Mouse (Mus musculus): ENCODE measurements at regions not wholly inside any gene's neighbourhood (a gene's known extent, or its start where the extent isn't known, plus 50 kb on each side); places are given as distances from the start of the nearest gene placed in this dataset.

DNA sequence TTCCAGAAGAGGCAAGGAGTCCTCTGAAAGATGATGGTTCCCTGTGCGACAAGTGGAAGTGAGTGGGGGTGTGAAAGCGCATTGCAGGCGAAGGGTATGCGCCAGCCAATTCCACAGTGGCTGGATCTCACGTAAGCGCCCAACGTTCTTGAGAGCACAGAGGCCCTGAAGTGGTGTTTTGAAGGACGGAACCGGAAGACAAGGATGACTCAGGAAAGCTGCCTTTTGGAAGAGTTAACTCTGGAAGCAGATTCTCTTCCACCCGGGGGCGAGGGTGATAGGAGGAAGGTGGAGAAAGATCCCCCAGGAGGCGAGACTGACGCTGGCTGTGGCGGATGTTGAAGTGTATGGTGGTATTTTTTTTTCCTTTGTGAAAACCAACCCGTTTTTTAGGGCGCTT is 101.9 kb upstream of the Hs3st2 start:
- H3K27ac ChIP-seq, result no peak overlapping the region
- no peak for ATAC-seq (ENCODE audit: insufficient read depth)
- WGBS (ENCODE audit: insufficient replicate concordance), result 61% methylated on average over 16 of the region's 16 CpGs
- no peak overlapping the region for H3K4me2 ChIP-seq (ENCODE audit: low read depth)
- no peak overlapping the region for H3K4me3 ChIP-seq (ENCODE audit: insufficient read depth in 1 of 2, low read depth in 2 of 2, low read length in 2 of 2)
- no peaks in the 10 kb centered on the region for H3K4me1 ChIP-seq (replicated peaks; ENCODE audit: control insufficient read depth in 2 of 2, insufficient read depth in 2 of 2, low read length in 1 of 2)
- H3K9me3 ChIP-seq (ENCODE audit: control insufficient read depth, low read length), result no peaks in the 10 kb centered on the region
- H3K9ac ChIP-seq (replicated peaks), result no peak overlapping the region
- no peak for DNase-seq (ENCODE audit: low read depth in 3 of 3, low spot score in 3 of 3)
- no peaks in the 10 kb centered on the region for H3K27me3 ChIP-seq (ENCODE audit: control insufficient read depth, insufficient read depth, low read length)
- TF ChIP-seq EP300 (IDR thresholded peaks at IDR 0.05; ENCODE audit: low read depth) (no peak), CTCF (IDR thresholded peaks at IDR 0.05; ENCODE audit: low read depth) (no peak)
- no peaks in the 10 kb centered on the region for H3K36me3 ChIP-seq (replicated peaks; ENCODE audit: control insufficient read depth, insufficient read depth, low read depth)

DNA sequence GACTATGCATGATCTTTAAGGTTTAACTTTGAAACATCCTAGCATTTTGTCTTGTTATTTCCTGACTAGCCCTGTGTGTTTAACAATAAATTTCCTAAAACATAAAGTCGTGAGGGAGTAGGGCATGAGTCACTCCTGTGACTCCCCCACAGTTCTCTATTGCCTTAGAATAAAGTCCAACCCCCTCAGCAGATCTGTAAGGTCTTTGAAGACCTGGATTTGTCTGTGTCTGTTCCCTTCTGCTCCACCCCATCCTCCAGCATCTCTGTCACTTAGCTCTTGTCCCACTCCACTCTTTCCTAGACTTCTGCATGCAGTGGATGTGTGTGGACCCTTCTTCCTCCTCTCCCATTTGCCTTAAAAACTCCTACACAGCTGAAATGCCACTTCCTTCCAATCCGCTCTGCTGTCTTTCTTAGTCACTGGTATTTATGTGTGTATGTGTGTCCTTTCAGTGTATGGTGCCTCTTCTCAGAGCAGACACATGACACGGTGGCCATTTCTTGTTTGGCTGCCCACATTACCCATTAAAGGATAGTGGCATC is 95.4 kb upstream of the Hs3st2 start:
- DNase-seq (ENCODE audit: low read depth in 3 of 3, low spot score in 3 of 3) (no peak), ATAC-seq (ENCODE audit: insufficient read depth) (no peak)
- Histone ChIP-seq H3K9me3 (ENCODE audit: control insufficient read depth, low read length) (no peaks in the 10 kb centered on the region), H3K27ac (no peak overlapping the region), H3K9ac (replicated peaks) (no peak overlapping the region), H3K27me3 (ENCODE audit: control insufficient read depth, insufficient read depth, low read length) (no peaks in the 10 kb centered on the region), H3K4me1 (replicated peaks; ENCODE audit: control insufficient read depth in 2 of 2, insufficient read depth in 2 of 2, low read length in 1 of 2) (no peaks in the 10 kb centered on the region), H3K36me3 (replicated peaks; ENCODE audit: control insufficient read depth, insufficient read depth, low read depth) (no peaks in the 10 kb centered on the region), H3K4me2 (ENCODE audit: low read depth) (no peak overlapping the region), H3K4me3 (ENCODE audit: insufficient read depth in 1 of 2, low read depth in 2 of 2, low read length in 2 of 2) (no peak overlapping the region)
- 56% methylated on average over 3 of the region's 3 CpGs for WGBS (ENCODE audit: insufficient replicate concordance)
- no peak for TF ChIP-seq CTCF (IDR thresholded peaks at IDR 0.05; ENCODE audit: low read depth)
- no peak for TF ChIP-seq EP300 (IDR thresholded peaks at IDR 0.05; ENCODE audit: low read depth)

GRCm38 (mm10) chr7:121312961-121313587 is 78.6 kb upstream of the Hs3st2 start:
- H3K4me1 ChIP-seq (replicated peaks; ENCODE audit: control insufficient read depth in 2 of 2, insufficient read depth in 2 of 2, low read length in 1 of 2), result no peaks in the 10 kb centered on the region
- no peak overlapping the region for H3K4me3 ChIP-seq (ENCODE audit: insufficient read depth in 1 of 2, low read depth in 2 of 2, low read length in 2 of 2)
- H3K9ac ChIP-seq (replicated peaks), result no peak overlapping the region
- H3K9me3 ChIP-seq (ENCODE audit: control insufficient read depth, low read length), result no peaks in the 10 kb centered on the region
- no peaks in the 10 kb centered on the region for H3K36me3 ChIP-seq (replicated peaks; ENCODE audit: control insufficient read depth, insufficient read depth, low read depth)
- no peaks in the 10 kb centered on the region for H3K27me3 ChIP-seq (ENCODE audit: control insufficient read depth, insufficient read depth, low read length)
- WGBS (ENCODE audit: insufficient replicate concordance), result 22% methylated on average over 19 of the region's 19 CpGs
- no peak overlapping the region for H3K27ac ChIP-seq
- no peak overlapping the region for H3K4me2 ChIP-seq (ENCODE audit: low read depth)
- ATAC-seq (ENCODE audit: insufficient read depth) (no peak), DNase-seq (ENCODE audit: low read depth in 3 of 3, low spot score in 3 of 3) (no peak)
- TF ChIP-seq CTCF (IDR thresholded peaks at IDR 0.05; ENCODE audit: low read depth) (no peak), EP300 (IDR thresholded peaks at IDR 0.05; ENCODE audit: low read depth) (no peak)

DNA sequence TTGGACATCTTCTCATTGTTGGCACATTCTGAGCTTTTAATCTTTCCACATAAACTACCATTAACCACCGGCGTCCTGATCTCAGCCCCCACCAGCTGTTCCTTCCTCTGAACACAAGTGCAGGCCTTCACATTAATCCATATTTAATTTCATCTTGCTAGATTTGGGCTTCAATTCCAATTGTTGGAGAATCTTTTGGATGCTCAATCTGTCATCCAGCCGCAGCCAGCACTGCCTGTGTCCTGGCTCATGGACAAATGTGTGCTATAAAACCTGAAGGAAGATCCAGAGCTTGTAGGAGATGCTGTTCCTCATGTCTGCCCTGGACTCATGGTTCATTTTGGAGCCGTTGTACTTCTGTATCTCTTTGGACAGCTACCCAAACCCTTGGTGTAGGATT is 77.1 kb upstream of the Hs3st2 start:
- Histone ChIP-seq H3K36me3 (replicated peaks; ENCODE audit: control insufficient read depth, insufficient read depth, low read depth) (no peaks in the 10 kb centered on the region), H3K4me2 (ENCODE audit: low read depth) (no peak overlapping the region), H3K27ac (no peak overlapping the region), H3K9me3 (ENCODE audit: control insufficient read depth, low read length) (no peaks in the 10 kb centered on the region), H3K27me3 (ENCODE audit: control insufficient read depth, insufficient read depth, low read length) (no peaks in the 10 kb centered on the region), H3K4me1 (replicated peaks; ENCODE audit: control insufficient read depth in 2 of 2, insufficient read depth in 2 of 2, low read length in 1 of 2) (no peaks in the 10 kb centered on the region), H3K4me3 (ENCODE audit: insufficient read depth in 1 of 2, low read depth in 2 of 2, low read length in 2 of 2) (no peak overlapping the region), H3K9ac (replicated peaks) (no peak overlapping the region)
- DNase-seq (ENCODE audit: low read depth in 3 of 3, low spot score in 3 of 3), result no peak
- no peak for TF ChIP-seq CTCF (IDR thresholded peaks at IDR 0.05; ENCODE audit: low read depth)
- no peak for TF ChIP-seq EP300 (IDR thresholded peaks at IDR 0.05; ENCODE audit: low read depth)
- no peak for ATAC-seq (ENCODE audit: insufficient read depth)
- WGBS (ENCODE audit: insufficient replicate concordance), result 58% methylated on average over 4 of the region's 4 CpGs

- TF ChIP-seq EP300 (IDR thresholded peaks at IDR 0.05; ENCODE audit: low read depth) (no peak), CTCF (IDR thresholded peaks at IDR 0.05; ENCODE audit: low read depth) (no peak)
- Histone ChIP-seq H3K4me3 (ENCODE audit: insufficient read depth in 1 of 2, low read depth in 2 of 2, low read length in 2 of 2) (no peak overlapping the region), H3K9ac (replicated peaks) (no peak overlapping the region), H3K27ac (no peak overlapping the region), H3K27me3 (ENCODE audit: control insufficient read depth, insufficient read depth, low read length) (no peaks in the 10 kb centered on the region), H3K36me3 (replicated peaks; ENCODE audit: control insufficient read depth, insufficient read depth, low read depth) (no peaks in the 10 kb centered on the region), H3K9me3 (ENCODE audit: control insufficient read depth, low read length) (no peaks in the 10 kb centered on the region), H3K4me2 (ENCODE audit: low read depth) (no peak overlapping the region), H3K4me1 (replicated peaks; ENCODE audit: control insufficient read depth in 2 of 2, insufficient read depth in 2 of 2, low read length in 1 of 2) (no peaks in the 10 kb centered on the region)
- ATAC-seq (ENCODE audit: insufficient read depth) (no peak), DNase-seq (ENCODE audit: low read depth in 3 of 3, low spot score in 3 of 3) (no peak)
- 60% methylated on average over 7 of the region's 7 CpGs for WGBS (ENCODE audit: insufficient replicate concordance)
These were observed 62.4 kb upstream of the Hs3st2 start for GRCm38 (mm10) chr7:121329274-121329673.
